Mouse (Mus musculus): ENCODE data around the gene Erbb3.
A peak's percentile ranks its signal among the peaks of the same experiment; 100 is the strongest.

Erbb3 gene

DNA sequence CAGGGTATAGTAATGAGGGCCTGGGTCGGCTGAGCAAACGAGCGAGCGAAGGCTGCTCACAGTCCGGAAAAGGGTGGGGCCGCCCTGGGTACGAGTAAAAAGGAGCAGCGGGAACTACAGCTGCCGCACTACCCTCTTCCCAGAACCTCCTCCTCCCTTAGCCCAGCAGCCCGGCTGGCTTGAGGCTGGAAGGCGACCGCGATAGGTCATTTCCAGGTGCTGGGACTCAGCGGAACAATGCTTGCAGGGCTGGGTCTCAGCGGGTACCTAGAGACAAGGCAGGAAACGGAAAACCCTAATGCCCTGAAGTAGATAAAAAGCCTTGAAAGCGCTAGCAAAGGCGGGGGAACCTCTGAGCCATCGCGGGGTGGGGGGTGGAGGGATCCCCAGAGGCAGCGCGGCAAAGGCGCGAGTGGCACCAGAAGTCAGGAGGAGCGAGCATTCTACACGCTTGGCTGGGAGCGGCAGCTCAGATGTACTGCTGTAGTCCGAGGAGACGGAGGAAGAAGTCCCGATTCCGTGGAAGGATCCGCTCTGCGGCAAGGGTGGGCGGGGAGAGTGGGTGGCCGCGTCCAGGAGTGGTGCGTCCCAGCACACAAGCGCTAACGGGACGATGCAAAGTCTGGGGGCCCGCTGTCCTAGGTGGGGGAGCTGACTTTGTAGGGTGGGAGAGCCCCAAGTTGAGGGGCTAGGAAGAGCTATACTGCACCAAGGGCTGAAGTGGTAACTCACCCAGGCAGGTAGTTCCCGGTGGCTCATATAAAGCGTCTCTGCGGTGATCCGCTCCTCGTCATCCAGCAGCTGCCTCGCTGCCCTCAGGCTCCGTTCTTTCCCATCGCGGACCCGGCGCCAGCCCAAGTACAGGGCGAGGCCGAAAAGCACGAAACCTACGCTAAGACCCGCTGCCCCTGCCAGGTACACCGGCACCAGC lies 64.5 kb downstream of the Erbb3 start:
- DNase-seq = peak; percentile 75 to 78

- peak; percentile 50 to 52 for DNase-seq
These were observed 65.2 kb downstream of the Erbb3 start for GRCm38 (mm10) chr10:128524111-128524731.

GRCm38 (mm10) chr10:128522351-128522750 lies 67.1 kb downstream of the Erbb3 start:
- no peak for DNase-seq

GRCm38 (mm10) chr10:128520591-128520990 lies 68.9 kb downstream of the Erbb3 start:
- no peak for DNase-seq

DNA sequence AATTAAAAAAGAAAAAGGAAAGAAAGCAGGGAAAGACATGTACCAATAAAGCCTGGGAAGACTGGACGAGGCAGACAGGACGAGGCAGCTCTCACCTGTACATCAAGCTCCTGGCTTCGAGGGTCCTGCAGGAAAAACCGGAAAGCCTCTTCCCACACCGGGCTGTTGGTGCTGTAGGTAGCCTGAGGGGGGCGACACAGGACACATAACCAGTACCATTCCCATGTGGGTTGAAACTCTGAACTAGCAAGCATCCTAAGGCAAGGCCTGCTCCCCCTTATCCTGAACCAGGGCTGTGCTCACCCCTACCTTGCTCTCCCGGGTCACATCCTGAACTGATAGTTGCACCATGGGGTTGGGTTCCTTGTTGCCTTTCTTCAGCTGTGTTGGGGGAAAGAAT lies 70.6 kb downstream of the Erbb3 start:
- DNase-seq = peak; percentile 68 to 75
